Mouse (Mus musculus): Measurements from ENCODE around the gene Elovl6. TPM values are rescaled to one million over a fixed set of nuclear protein-coding genes. Genes with fewer than 3 reads are reported as not detected.
A peak's percentile ranks its signal among the peaks of the same experiment; 100 is the strongest.

The Elovl6 gene
- polyA plus RNA-seq, 1 experiment: 27.1 TPM

DNA sequence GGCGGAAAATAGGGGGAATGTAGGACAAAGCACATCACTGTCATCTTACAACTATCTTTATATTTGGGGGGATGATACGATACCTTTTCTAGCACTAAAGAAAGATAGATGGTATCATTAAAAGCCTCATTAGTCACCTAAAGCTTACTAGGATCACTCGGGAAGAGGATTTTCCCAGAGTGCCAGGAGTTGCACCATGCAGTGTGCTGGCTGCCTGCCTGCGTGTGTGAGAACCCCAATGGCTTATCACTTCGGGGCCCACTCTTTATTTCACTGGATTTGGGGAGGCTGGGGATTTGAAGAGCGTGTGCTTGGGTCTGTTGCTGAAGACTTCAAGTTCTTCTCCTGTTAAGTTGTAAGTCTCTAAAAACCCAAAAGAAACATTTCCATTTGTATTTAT is 73.8 kb downstream of the Elovl6 start:
- TF ChIP-seq POLR2A (IDR thresholded peaks at IDR 0.05; ENCODE audit: extremely low read depth, insufficient read depth, low read length) (no peak), CTCF (IDR thresholded peaks at IDR 0.05; ENCODE audit: extremely low read depth, insufficient read depth, low read length) (no peak)
- Histone ChIP-seq H3K27ac (ENCODE audit: insufficient read depth, low read length) (no peak overlapping the region), H3K4me3 (ENCODE audit: insufficient read depth, low read length) (no peak overlapping the region), H3K4me1 (ENCODE audit: control insufficient read depth, insufficient read depth, low read length) (no peaks in the 10 kb centered on the region)

DNA sequence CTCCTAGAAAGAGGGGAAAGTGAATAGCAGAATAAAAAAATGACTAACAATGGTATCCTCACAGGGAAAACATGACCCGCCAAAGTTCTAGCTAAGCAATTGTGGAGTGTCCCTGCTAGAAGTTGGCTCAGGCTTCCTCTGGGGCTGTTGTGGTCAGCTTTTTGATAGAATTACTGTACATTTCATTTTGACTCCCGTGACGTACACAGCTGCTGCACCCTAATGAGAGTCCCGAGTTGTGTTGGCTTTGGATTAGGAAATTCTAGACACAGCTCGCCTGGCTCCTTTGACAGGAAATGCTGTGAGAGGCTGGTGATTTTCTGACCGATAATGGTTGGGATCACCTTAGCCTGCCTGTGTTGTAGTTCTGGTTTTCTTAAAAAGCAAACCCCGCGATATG is 79.5 kb downstream of the Elovl6 start:
- Histone ChIP-seq H3K4me3 (ENCODE audit: insufficient read depth, low read length) (no peak overlapping the region), H3K4me1 (ENCODE audit: control insufficient read depth, insufficient read depth, low read length) (peaks cover 2% of the 10 kb centered on the region; the same call in 1 of the 2 replicates), H3K27ac (ENCODE audit: insufficient read depth, low read length) (no peak overlapping the region)
- TF ChIP-seq POLR2A (IDR thresholded peaks at IDR 0.05; ENCODE audit: extremely low read depth, insufficient read depth, low read length) (no peak), CTCF (IDR thresholded peaks at IDR 0.05; ENCODE audit: extremely low read depth, insufficient read depth, low read length) (no peak)

DNA sequence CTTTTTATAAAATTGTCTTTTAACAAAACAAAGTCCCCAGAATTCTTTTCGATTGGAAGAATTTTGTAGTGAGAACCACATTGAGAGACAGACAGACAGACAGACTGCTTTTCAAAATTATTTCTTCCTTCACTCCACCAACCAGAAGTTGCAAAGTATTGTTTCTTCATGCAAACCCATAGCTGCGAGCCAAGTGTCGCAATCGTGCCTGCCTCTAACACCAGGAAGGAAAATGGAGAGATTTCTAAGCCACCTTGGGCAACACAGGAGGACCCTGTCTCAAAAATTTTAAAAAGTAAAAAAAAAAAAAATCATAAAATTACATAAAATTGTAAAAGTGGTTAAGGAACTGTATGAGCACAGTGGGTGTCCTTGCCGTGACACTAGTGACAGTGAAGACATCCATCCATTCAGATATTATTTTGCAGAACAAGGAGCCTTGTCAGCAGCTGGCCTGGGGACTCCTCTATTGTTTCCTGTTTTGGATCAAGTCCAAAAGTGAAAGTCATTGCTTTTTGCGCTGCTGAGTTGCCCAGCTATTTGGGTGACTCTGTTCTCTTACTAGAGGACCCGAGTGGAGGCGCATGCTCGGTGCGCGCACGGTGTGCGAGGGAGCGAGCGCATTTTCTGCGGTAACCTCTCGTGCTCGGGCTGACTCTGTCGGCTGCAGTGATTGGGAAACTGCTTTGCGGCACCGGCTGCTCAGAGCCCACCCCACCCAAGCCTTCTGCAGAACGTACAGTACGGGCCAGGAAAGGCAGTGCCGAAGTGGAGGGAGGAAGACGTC is 80.3 kb downstream of the Elovl6 start:
- H3K4me1 ChIP-seq (ENCODE audit: control insufficient read depth, insufficient read depth, low read length): peaks cover 2% of the 10 kb centered on the region; the same call in 1 of the 2 replicates
- no peak overlapping the region for H3K27ac ChIP-seq (ENCODE audit: insufficient read depth, low read length)
- no peak for TF ChIP-seq POLR2A (IDR thresholded peaks at IDR 0.05; ENCODE audit: extremely low read depth, insufficient read depth, low read length)
- no peak for TF ChIP-seq CTCF (IDR thresholded peaks at IDR 0.05; ENCODE audit: extremely low read depth, insufficient read depth, low read length)
- peak overlapping the region; percentile 28 for H3K4me3 ChIP-seq (ENCODE audit: insufficient read depth, low read length)

DNA sequence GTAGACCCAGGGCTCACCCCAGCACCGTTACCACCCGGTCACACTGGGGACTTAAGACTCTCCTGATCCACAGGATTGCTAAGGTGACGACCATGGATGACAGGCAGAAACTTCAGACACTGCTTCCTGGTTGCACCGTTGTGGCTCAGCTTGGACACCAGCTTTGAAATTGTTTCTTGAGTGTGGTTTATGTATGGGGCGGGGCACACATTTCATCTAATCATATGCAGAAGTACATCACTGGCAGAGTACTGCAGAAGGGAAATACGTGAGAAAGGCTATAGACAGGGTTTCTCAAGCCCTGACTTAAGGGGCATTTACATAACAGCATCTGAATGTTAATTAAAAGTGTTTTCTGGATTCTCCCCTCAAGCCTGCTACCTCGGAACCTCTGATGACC is 81.6 kb downstream of the Elovl6 start:
- peaks cover 2% of the 10 kb centered on the region; the same call in 1 of the 2 replicates for H3K4me1 ChIP-seq (ENCODE audit: control insufficient read depth, insufficient read depth, low read length)
- H3K4me3 ChIP-seq (ENCODE audit: insufficient read depth, low read length): no peak overlapping the region
- TF ChIP-seq CTCF (IDR thresholded peaks at IDR 0.05; ENCODE audit: extremely low read depth, insufficient read depth, low read length) (no peak), POLR2A (IDR thresholded peaks at IDR 0.05; ENCODE audit: extremely low read depth, insufficient read depth, low read length) (no peak)
- H3K27ac ChIP-seq (ENCODE audit: insufficient read depth, low read length): no peak overlapping the region

DNA sequence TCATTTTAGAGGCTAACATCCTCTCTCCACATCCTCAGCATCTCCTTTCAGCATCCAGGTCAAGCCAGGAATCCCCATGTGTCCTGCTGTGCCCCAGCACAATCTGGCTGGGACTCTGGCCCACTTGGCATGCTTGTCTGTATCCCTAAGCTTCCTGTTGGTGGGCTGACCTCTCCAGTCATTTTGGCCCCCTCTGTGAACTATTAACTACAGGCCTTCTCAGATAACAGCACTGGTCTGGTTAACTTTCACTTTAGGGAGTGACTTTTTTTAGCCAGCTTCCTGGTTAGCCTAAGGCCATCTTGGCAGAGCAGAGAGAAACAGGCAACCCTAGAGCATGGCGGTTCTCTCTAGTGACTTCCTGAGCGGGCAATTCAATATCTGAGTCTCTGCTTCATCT is 82.1 kb downstream of the Elovl6 start:
- Histone ChIP-seq H3K27ac (ENCODE audit: insufficient read depth, low read length) (no peak overlapping the region), H3K4me3 (ENCODE audit: insufficient read depth, low read length) (no peak overlapping the region), H3K4me1 (ENCODE audit: control insufficient read depth, insufficient read depth, low read length) (peaks cover 2% of the 10 kb centered on the region; the same call in 1 of the 2 replicates)
- TF ChIP-seq CTCF (IDR thresholded peaks at IDR 0.05; ENCODE audit: extremely low read depth, insufficient read depth, low read length) (no peak), POLR2A (IDR thresholded peaks at IDR 0.05; ENCODE audit: extremely low read depth, insufficient read depth, low read length) (no peak)

DNA sequence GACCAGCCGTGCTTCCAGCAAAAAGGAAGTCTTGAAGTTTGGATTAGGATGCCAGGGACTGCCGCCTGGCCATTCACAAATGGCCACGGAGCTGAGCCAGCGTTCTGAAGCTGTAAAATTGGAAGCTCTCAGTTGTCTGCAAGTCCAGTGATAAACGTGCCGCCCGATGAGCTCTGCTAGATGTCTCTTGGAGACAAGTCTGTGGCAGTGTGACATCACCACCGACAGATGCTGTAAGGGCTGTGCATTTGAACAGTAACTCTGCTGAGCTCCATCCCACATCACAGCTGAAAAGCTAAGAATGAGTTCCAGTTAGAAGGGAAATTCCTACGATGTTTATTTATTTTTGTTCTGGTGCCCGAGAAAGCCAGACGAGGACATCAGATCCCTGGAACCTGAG is 85.3 kb downstream of the Elovl6 start:
- H3K4me3 ChIP-seq (ENCODE audit: insufficient read depth, low read length): no peak overlapping the region
- peaks cover 2% of the 10 kb centered on the region; the same call in 1 of the 2 replicates for H3K4me1 ChIP-seq (ENCODE audit: control insufficient read depth, insufficient read depth, low read length)
- TF ChIP-seq POLR2A (IDR thresholded peaks at IDR 0.05; ENCODE audit: extremely low read depth, insufficient read depth, low read length) (no peak), CTCF (IDR thresholded peaks at IDR 0.05; ENCODE audit: extremely low read depth, insufficient read depth, low read length) (no peak)
- no peak overlapping the region for H3K27ac ChIP-seq (ENCODE audit: insufficient read depth, low read length)

DNA sequence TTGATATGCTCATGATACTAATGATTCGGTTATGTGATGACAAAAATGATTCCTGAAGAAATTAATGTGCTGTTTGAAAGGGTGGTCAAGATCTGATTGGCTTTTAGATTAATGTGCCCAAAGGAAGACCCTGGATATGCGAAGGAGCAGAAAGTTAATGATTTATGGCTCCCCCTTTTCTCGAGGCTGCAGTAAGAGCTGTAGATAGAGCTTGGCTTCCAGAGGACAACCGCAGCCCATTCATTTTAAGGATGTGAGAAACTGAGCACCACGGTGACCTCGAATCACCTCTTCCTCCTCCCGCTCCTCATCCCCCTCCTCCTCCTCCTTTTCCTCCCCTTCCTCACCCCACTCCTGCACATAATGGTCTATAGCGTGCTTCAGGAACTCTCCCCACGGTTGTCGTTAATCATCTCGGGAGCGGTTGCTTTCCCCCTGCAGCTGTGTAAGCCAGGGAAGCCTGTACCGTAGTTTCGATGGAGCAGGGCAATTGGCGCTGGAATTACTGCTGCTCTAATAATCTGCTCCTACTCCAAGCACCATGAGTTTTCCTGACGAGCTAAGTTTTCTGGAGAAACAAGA is 87.1 kb downstream of the Elovl6 start:
- Histone ChIP-seq H3K4me1 (ENCODE audit: control insufficient read depth, insufficient read depth, low read length) (no peaks in the 10 kb centered on the region), H3K4me3 (ENCODE audit: insufficient read depth, low read length) (no peak overlapping the region), H3K27ac (ENCODE audit: insufficient read depth, low read length) (no peak overlapping the region)
- TF ChIP-seq CTCF (IDR thresholded peaks at IDR 0.05; ENCODE audit: extremely low read depth, insufficient read depth, low read length) (no peak), POLR2A (IDR thresholded peaks at IDR 0.05; ENCODE audit: extremely low read depth, insufficient read depth, low read length) (no peak)

DNA sequence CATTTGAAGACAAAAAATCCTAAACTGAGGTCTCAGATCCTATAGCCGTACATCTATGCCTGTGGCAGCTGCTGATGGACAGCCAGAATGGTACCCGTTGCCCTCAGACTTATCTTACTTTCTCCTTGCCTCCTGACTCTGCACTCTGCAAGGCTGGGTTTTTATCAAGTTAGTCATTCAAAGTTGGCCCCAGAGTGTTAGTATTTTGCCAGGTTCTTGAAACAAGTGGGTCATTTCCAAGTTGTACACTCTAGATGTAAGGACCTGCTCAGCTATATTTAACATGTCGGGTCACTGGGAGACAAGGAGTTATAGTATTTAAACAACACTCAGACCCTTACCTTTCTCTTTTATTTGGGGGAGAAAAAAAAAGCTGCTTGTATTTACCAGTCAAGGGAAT is 88.6 kb downstream of the Elovl6 start:
- TF ChIP-seq POLR2A (IDR thresholded peaks at IDR 0.05; ENCODE audit: extremely low read depth, insufficient read depth, low read length) (no peak), CTCF (IDR thresholded peaks at IDR 0.05; ENCODE audit: extremely low read depth, insufficient read depth, low read length) (no peak)
- Histone ChIP-seq H3K27ac (ENCODE audit: insufficient read depth, low read length) (no peak overlapping the region), H3K4me1 (ENCODE audit: control insufficient read depth, insufficient read depth, low read length) (no peaks in the 10 kb centered on the region)

DNA sequence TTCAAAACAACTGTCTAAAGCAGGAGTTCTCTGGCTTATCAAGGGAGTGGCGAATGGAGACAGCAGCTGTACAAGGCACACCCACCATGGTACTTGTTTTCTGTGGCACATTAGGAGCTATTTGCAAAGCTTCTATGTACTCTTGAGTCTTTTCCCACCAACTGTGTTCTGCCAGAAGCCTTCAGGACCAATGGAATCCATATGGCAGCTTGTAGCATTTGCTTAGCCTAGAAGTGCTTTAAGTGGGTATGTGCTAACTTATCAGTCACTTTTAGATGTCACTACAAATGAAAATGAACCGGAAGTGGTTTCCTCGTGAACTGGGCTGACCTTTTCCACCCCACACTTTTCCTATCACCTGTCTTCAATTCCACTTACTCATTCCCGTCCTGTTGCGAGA is 89.1 kb downstream of the Elovl6 start:
- TF ChIP-seq POLR2A (IDR thresholded peaks at IDR 0.05; ENCODE audit: extremely low read depth, insufficient read depth, low read length) (no peak), CTCF (IDR thresholded peaks at IDR 0.05; ENCODE audit: extremely low read depth, insufficient read depth, low read length) (no peak)
- H3K4me3 ChIP-seq (ENCODE audit: insufficient read depth, low read length): no peak overlapping the region
- H3K4me1 ChIP-seq (ENCODE audit: control insufficient read depth, insufficient read depth, low read length): no peaks in the 10 kb centered on the region
- no peak overlapping the region for H3K27ac ChIP-seq (ENCODE audit: insufficient read depth, low read length)

More for the DNA sequence above, 88.6 kb downstream of the Elovl6 start:
- no peak overlapping the region for H3K4me3 ChIP-seq (ENCODE audit: insufficient read depth, low read length)

DNA sequence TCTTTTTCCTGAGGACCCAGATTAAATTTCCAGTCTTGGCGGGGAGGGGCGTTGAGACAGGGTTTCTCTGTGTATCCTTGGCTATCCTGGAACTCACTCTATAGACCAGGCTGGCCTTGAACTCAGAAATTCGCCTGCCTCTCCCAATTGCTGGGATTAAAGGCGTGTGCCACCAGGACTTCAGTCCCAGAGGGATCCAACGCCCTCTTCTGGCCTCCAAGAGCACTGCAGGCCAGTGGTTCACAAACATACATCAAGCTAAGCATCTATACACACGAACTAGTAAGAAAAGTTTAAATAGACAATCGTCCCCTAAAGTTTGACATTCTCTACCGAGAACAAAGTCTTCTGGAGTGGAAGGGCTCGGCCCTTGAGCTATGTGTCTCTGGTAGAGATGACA is 90.0 kb downstream of the Elovl6 start:
- H3K4me3 ChIP-seq (ENCODE audit: insufficient read depth, low read length): no peak overlapping the region
- peak; percentile 17; the same call in 1 of the 2 replicates for TF ChIP-seq CTCF (IDR thresholded peaks at IDR 0.05; ENCODE audit: extremely low read depth, insufficient read depth, low read length)
- TF ChIP-seq POLR2A (IDR thresholded peaks at IDR 0.05; ENCODE audit: extremely low read depth, insufficient read depth, low read length): no peak
- no peaks in the 10 kb centered on the region for H3K4me1 ChIP-seq (ENCODE audit: control insufficient read depth, insufficient read depth, low read length)
- no peak overlapping the region for H3K27ac ChIP-seq (ENCODE audit: insufficient read depth, low read length)

Data from cortical plate, adult 2 months (tissue).